Mouse (Mus musculus): ENCODE results near the gene Snd1. TPM values are rescaled to one million over a fixed set of nuclear protein-coding genes. Genes with fewer than 3 reads are reported as not detected.

Gene Snd1
- polyA plus RNA-seq, 1 experiment: 35.6 TPM

DNA sequence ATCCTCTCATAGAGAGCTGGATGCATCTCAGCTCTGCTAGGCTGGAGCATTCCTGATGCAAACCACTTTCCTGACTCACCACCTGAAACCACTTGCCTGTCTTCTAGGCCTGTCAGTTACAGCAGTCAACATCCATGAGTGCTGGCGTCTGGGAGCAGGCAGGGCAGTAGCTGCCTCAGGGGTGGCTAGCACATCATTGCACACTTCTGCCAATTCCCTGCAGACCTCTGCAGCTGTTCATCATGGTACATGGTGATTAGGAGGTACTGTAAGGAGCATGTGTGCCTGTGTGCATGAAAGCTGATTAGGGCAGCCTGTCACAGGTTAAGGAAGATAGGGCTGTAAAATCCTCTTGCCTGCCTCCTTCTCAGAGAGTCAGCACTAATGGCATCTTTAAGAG, 153.5 kb downstream of the Snd1 start:
- no peaks in the 10 kb centered on the region for H3K4me1 ChIP-seq (ENCODE audit: control insufficient read depth, insufficient read depth, low read length)
- 56% methylated on average over 1 of the region's 1 CpGs for WGBS
- H3K27ac ChIP-seq (ENCODE audit: control insufficient read depth, insufficient read depth, low read depth, low read length, poor library complexity): no peak overlapping the region
- no peak overlapping the region for H3K4me3 ChIP-seq (replicated peaks; ENCODE audit: control insufficient read depth, low read depth, low read length)
- TF ChIP-seq POLR2A (IDR thresholded peaks at IDR 0.05; ENCODE audit: borderline replicate concordance, control insufficient read depth, low read depth, low read length) (no peak), CTCF (IDR thresholded peaks at IDR 0.05; ENCODE audit: control insufficient read depth, insufficient read depth, low read length) (no peak)

DNA sequence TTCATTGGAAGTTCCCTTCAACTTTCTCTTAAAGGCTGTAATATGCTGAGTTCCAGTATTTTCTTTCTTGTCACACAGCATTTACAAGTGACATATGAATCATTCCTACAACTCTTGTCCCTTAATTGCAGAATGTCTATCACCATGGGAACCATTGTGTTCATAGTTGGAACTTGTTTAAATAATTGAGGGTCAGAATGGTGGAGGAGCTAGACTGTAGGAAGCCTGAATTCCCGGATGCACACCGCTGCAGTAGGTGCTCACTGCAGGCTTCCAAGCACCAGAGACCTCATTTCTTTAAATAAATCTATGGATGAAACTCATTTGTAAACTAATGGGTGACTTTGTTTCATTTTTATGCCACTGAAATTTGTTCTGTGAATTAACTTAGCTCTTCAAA, 154.9 kb downstream of the Snd1 start:
- WGBS: 94% methylated on average over 2 of the region's 2 CpGs
- no peak for TF ChIP-seq CTCF (IDR thresholded peaks at IDR 0.05; ENCODE audit: control insufficient read depth, insufficient read depth, low read length)
- TF ChIP-seq POLR2A (IDR thresholded peaks at IDR 0.05; ENCODE audit: borderline replicate concordance, control insufficient read depth, low read depth, low read length): no peak

DNA sequence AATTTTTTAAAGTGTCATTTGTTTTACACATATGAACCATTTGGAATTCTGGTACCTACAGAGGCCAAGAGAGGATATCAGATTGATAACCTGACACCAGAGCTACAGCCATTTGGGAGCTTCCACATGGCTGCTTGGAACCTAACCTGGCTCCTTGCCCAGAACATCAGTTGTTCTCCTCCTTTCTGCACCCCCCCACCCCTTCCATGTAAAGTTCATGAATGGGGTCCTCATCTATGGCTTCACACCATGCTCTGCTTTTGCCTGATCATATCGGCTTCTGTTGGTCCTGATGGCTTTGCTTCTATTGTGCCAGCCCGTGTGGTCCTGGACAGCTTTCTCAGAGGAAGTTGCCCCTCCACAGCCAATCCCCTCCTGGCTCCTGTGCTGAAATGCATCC, 156.0 kb downstream of the Snd1 start:
- H3K27ac ChIP-seq (ENCODE audit: control insufficient read depth, insufficient read depth, low read depth, low read length, poor library complexity): no peak overlapping the region
- TF ChIP-seq CTCF (IDR thresholded peaks at IDR 0.05; ENCODE audit: control insufficient read depth, insufficient read depth, low read length) (no peak), POLR2A (IDR thresholded peaks at IDR 0.05; ENCODE audit: borderline replicate concordance, control insufficient read depth, low read depth, low read length) (no peak)
- no peaks in the 10 kb centered on the region for H3K4me1 ChIP-seq (ENCODE audit: control insufficient read depth, insufficient read depth, low read length)
- no peak overlapping the region for H3K4me3 ChIP-seq (replicated peaks; ENCODE audit: control insufficient read depth, low read depth, low read length)
- 80% methylated on average over 2 of the region's 2 CpGs for WGBS

More for the DNA sequence above, 154.9 kb downstream of the Snd1 start:
- H3K4me3 ChIP-seq (replicated peaks; ENCODE audit: control insufficient read depth, low read depth, low read length): no peak overlapping the region
- H3K4me1 ChIP-seq (ENCODE audit: control insufficient read depth, insufficient read depth, low read length): no peaks in the 10 kb centered on the region
- H3K27ac ChIP-seq (ENCODE audit: control insufficient read depth, insufficient read depth, low read depth, low read length, poor library complexity): no peak overlapping the region

- H3K4me3 ChIP-seq (replicated peaks; ENCODE audit: control insufficient read depth, low read depth, low read length): no peak overlapping the region
- no peak overlapping the region for H3K27ac ChIP-seq (ENCODE audit: control insufficient read depth, insufficient read depth, low read depth, low read length, poor library complexity)
- H3K4me1 ChIP-seq (ENCODE audit: control insufficient read depth, insufficient read depth, low read length): no peaks in the 10 kb centered on the region
- 78% methylated on average over 2 of the region's 2 CpGs for WGBS
- TF ChIP-seq CTCF (IDR thresholded peaks at IDR 0.05; ENCODE audit: control insufficient read depth, insufficient read depth, low read length) (no peak), POLR2A (IDR thresholded peaks at IDR 0.05; ENCODE audit: borderline replicate concordance, control insufficient read depth, low read depth, low read length) (no peak)
These were observed 158.2 kb downstream of the Snd1 start for GRCm38 (mm10) chr6:28633120-28633519.

- no peaks in the 10 kb centered on the region for H3K4me1 ChIP-seq (ENCODE audit: control insufficient read depth, insufficient read depth, low read length)
- WGBS: 75% methylated on average over 3 of the region's 3 CpGs
- H3K4me3 ChIP-seq (replicated peaks; ENCODE audit: control insufficient read depth, low read depth, low read length): no peak overlapping the region
- TF ChIP-seq POLR2A (IDR thresholded peaks at IDR 0.05; ENCODE audit: borderline replicate concordance, control insufficient read depth, low read depth, low read length) (no peak), CTCF (IDR thresholded peaks at IDR 0.05; ENCODE audit: control insufficient read depth, insufficient read depth, low read length) (no peak)
- H3K27ac ChIP-seq (ENCODE audit: control insufficient read depth, insufficient read depth, low read depth, low read length, poor library complexity): no peak overlapping the region
These were observed 158.7 kb downstream of the Snd1 start for GRCm38 (mm10) chr6:28633656-28634055.

DNA sequence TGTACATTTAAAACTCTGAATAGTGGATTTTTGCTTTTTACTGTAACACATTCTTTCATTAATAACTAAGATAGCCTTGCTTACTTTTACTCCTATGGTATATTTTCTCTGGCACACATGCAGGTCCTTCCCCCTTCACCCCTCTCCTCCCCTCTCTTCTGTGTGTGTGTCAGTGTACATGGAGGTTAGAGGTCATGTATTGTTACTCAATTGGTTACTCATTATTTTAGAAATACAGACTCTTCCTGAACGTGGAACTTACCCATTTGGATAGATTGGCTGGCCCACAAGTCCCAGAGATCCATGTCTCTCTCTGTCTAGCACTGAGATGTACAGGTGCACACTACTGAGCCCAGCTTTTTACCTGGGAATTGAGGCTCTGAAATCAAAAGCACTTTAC, 160.2 kb downstream of the Snd1 start:
- Histone ChIP-seq H3K4me3 (replicated peaks; ENCODE audit: control insufficient read depth, low read depth, low read length) (no peak overlapping the region), H3K27ac (ENCODE audit: control insufficient read depth, insufficient read depth, low read depth, low read length, poor library complexity) (no peak overlapping the region), H3K4me1 (ENCODE audit: control insufficient read depth, insufficient read depth, low read length) (no peaks in the 10 kb centered on the region)
- no peak for TF ChIP-seq CTCF (IDR thresholded peaks at IDR 0.05; ENCODE audit: control insufficient read depth, insufficient read depth, low read length)
- no peak for TF ChIP-seq POLR2A (IDR thresholded peaks at IDR 0.05; ENCODE audit: borderline replicate concordance, control insufficient read depth, low read depth, low read length)
- 50% methylated on average over 1 of the region's 1 CpGs for WGBS

DNA sequence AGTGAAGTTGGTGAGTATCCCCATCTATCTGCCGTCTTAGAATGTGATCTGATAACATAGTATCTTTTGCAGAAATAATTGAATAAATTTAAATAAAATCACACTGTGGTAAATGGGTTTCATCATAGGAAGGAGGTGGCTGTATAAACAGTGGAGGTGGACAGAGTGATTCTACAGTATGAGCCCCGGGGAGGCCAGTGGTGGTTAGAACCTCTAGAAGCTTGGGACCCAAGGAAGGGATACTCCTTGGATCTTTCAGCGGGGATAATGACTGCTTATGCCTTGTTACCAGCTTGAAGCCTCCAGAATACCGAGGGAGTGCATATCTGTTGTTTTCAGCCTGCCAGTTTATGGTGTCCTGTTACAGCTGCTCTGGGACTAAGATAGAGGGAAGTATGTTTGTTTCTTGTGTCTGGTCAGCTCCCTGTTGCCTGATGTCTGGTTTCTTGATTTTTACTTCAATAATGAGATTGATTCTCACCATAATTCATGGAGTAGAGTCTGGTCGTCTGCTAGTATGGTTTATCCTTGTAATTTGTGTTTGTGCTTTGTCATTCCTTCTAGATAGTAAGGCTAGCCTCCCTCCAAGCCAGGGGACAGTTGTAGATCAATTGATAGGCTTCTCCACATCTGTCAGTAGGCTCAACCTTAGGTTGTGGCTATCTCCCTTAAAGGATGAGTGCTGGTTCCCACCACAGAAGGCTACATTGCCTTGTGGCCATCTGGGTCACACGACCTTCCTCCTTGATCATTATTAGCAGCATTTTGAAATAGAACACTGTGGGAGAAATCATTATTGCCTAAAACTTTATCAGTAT, 160.8 kb downstream of the Snd1 start:
- 68% methylated on average over 6 of the region's 6 CpGs for WGBS
- H3K27ac ChIP-seq (ENCODE audit: control insufficient read depth, insufficient read depth, low read depth, low read length, poor library complexity): no peak overlapping the region
- H3K4me1 ChIP-seq (ENCODE audit: control insufficient read depth, insufficient read depth, low read length): no peaks in the 10 kb centered on the region

GRCm38 (mm10) chr6:28640088-28640487, 165.1 kb downstream of the Snd1 start:
- H3K4me3 ChIP-seq (replicated peaks; ENCODE audit: control insufficient read depth, low read depth, low read length): no peak overlapping the region
- no peaks in the 10 kb centered on the region for H3K4me1 ChIP-seq (ENCODE audit: control insufficient read depth, insufficient read depth, low read length)
- no peak overlapping the region for H3K27ac ChIP-seq (ENCODE audit: control insufficient read depth, insufficient read depth, low read depth, low read length, poor library complexity)
- WGBS: 91% methylated on average over 5 of the region's 5 CpGs
- no peak for TF ChIP-seq CTCF (IDR thresholded peaks at IDR 0.05; ENCODE audit: control insufficient read depth, insufficient read depth, low read length)
- no peak for TF ChIP-seq POLR2A (IDR thresholded peaks at IDR 0.05; ENCODE audit: borderline replicate concordance, control insufficient read depth, low read depth, low read length)

More for the DNA sequence above, 160.8 kb downstream of the Snd1 start:
- TF ChIP-seq POLR2A (IDR thresholded peaks at IDR 0.05; ENCODE audit: borderline replicate concordance, control insufficient read depth, low read depth, low read length) (no peak), CTCF (IDR thresholded peaks at IDR 0.05; ENCODE audit: control insufficient read depth, insufficient read depth, low read length) (no peak)
- no peak overlapping the region for H3K4me3 ChIP-seq (replicated peaks; ENCODE audit: control insufficient read depth, low read depth, low read length)
